Mouse (Mus musculus) cortical plate, adult 2 months (tissue): ENCODE data around the gene Zmiz2.

Experiments used
- CTCF ChIP-seq: fragments of 200-500 bp; IDR thresholded peaks from 2 replicates; pipeline ENCODE4 v1.5.1; 2011; ENCODE audit warnings: mild to moderate bottlenecking, control low read depth, low read length; ENCODE audit not compliant: insufficient read depth; ENCODE audit errors: extremely low read depth
- POLR2A ChIP-seq: fragments of 200-500 bp; IDR thresholded peaks from 2 replicates; pipeline ENCODE4 v1.6.1; 2011; ENCODE audit warnings: mild to moderate bottlenecking, low read length, control low read depth; ENCODE audit not compliant: insufficient read depth; ENCODE audit errors: extremely low read depth

DNA sequence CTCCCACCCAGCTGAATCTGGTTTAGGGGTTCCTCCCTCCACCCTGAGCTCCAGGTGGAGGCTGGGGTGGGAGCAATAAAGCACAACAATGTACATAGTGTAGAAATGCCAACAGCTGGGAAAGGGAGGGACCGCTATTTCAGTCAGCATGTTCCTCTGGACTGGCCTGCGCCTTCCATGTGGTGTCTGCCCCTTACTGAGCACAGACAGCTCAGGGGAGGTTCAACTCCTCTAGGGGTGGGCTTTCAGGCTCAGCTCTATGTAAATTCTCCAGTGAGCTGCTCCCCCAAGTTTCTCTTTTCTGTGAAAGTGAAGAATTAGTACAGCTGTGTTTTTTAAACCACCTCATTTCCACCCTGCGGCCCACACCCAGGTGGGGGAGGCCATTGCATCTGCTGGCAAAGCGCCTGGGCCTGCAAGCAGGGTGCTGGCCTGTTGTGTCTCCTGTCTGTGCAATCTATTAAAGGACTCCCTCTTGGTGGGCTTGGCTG, 16.8 kb downstream of the Zmiz2 start:
- TF ChIP-seq POLR2A (no peak), CTCF (no peak)
